Mouse (Mus musculus): ENCODE results near the gene Gm33815. TPM values are rescaled to one million over a fixed set of nuclear protein-coding genes. Genes with fewer than 3 reads are reported as not detected.
"Not testable (repeated sequence)": the region's sequence is repeated elsewhere in the genome, so short reads cannot be mapped to it uniquely, and the experiment has no call there.

The Gm33815 gene
- polyA plus RNA-seq (2012; rRNA removed) = not detected in 2 replicates

GRCm38 (mm10) chrY:69320832-69321231 lies at the start of gene Gm33815:
TSS of gene Gm33815 (plus strand) at chrY:69321132.
- no CpG with 5 or more reads among the region's 1 CpGs for WGBS
- not testable (repeated sequence) for DNase-seq (ENCODE audit: low read depth, low spot score)
